Comparison of ENCODE assay signal across 10 mouse cellular contexts in genomic region chr1:65048781-65049180, GRCm38 (mm10). TPM values are rescaled to one million over a fixed set of nuclear protein-coding genes. Genes with fewer than 3 reads are reported as not detected.
DNase-seq lines count a peak whose midpoint lies in the region; ATAC-seq and TF ChIP-seq lines count a peak whose summit lies in the region.
"Had no signal": no experiment of that assay in that cellular context is flagged by ENCODE, and none has a peak within 500 bp of the region (broad histone marks: within the 10 kb centered on the region; RNA-seq: fewer than 3 reads in every experiment).

No protein-coding gene starts in this region.

- H3K4me2 ChIP-seq in hindbrain, postnatal 0 days (ENCODE audit: low read depth, low read length) = no peak overlapping the region
- no peak overlapping the region for H3K4me2 ChIP-seq in hindbrain, embryonic 13.5 days
- no peak overlapping the region for H3K4me2 ChIP-seq in hindbrain, embryonic 11.5 days (replicated peaks; ENCODE audit: low read depth, low read length)

- no peaks in the 10 kb centered on the region for H3K27me3 ChIP-seq in hindbrain, postnatal 0 days (ENCODE audit: insufficient read depth, low read length)
- H3K27me3 ChIP-seq in hindbrain, embryonic 13.5 days = peaks cover 9% of the 10 kb centered on the region; the same call in 1 of the 2 replicates
- H3K27me3 ChIP-seq in thymus, adult 2 months (ENCODE audit: control insufficient read depth, insufficient read depth, low read length) = no peaks in the 10 kb centered on the region
- no peaks in the 10 kb centered on the region for H3K27me3 ChIP-seq in hindbrain, embryonic 11.5 days (ENCODE audit: control insufficient read depth, insufficient read depth, low read length)

- H3K36me3 ChIP-seq in hindbrain, postnatal 0 days (ENCODE audit: insufficient read depth, low read length) = no peaks in the 10 kb centered on the region
- no peaks in the 10 kb centered on the region for H3K36me3 ChIP-seq in hindbrain, embryonic 13.5 days
- no peaks in the 10 kb centered on the region for H3K36me3 ChIP-seq in thymus, adult 2 months (ENCODE audit: control insufficient read depth, insufficient read depth, low read length)
- no peaks in the 10 kb centered on the region for H3K36me3 ChIP-seq in hindbrain, embryonic 11.5 days (ENCODE audit: control insufficient read depth, insufficient read depth, low read length)

- WGBS in hindbrain, postnatal 0 days = 51% methylated on average over 11 of the region's 12 CpGs
- 62% methylated on average over 12 of the region's 12 CpGs for WGBS in hindbrain, embryonic 13.5 days
- 76% methylated on average over 12 of the region's 12 CpGs for WGBS in thymus, adult 2 months
- 59% methylated on average over 12 of the region's 12 CpGs for WGBS in hindbrain, embryonic 11.5 days

- DNase-seq in hindbrain, postnatal 0 days (ENCODE audit: low spot score) = peak; percentile 53
- DNase-seq in brain, adult 2 months (ENCODE audit: low read depth, low spot score) = peak; percentile 31
- peak; percentile 37 for DNase-seq in kidney, adult 11 months
- peak; percentile 35 to 52 for DNase-seq in left cerebral cortex, postnatal 25 days (ENCODE audit: low spot score in 2 of 2)
- DNase-seq in thymus, adult 2 months = no peak
- DNase-seq in urinary bladder, adult 2 months (ENCODE audit: low spot score) = no peak
- DNase-seq in hindbrain, embryonic 11.5 days (ENCODE audit: low spot score) = no peak

- intact Hi-C loops in left cerebral cortex, postnatal 25 days (cut with DNase I) = no loop called here

- peak; percentile 62 for ATAC-seq in hindbrain, postnatal 0 days
- no peak for ATAC-seq in hindbrain, embryonic 13.5 days (ENCODE audit: low FRiP score)
- no peak for ATAC-seq in hindbrain, embryonic 11.5 days (ENCODE audit: low FRiP score)

- H3K4me3 ChIP-seq in hindbrain, postnatal 0 days (ENCODE audit: low read length) = no peak overlapping the region
- H3K4me3 ChIP-seq in hindbrain, embryonic 13.5 days = no peak overlapping the region
- H3K4me3 ChIP-seq in thymus, adult 2 months (ENCODE audit: control insufficient read depth, insufficient read depth, low read length) = no peak overlapping the region
- no peak overlapping the region for H3K4me3 ChIP-seq in hindbrain, embryonic 11.5 days (ENCODE audit: low read depth, low read length)

- no peak overlapping the region for H3K27ac ChIP-seq in hindbrain, postnatal 0 days
- no peak overlapping the region for H3K27ac ChIP-seq in hindbrain, embryonic 13.5 days
- no peak overlapping the region for H3K27ac ChIP-seq in thymus, adult 2 months (ENCODE audit: control insufficient read depth, insufficient read depth, low read length)
- no peak overlapping the region for H3K27ac ChIP-seq in hindbrain, embryonic 11.5 days (ENCODE audit: low read depth, low read length)

- TF ChIP-seq CTCF in hindbrain, postnatal 0 days (IDR thresholded peaks at IDR 0.05; ENCODE audit: low read depth) = no peak
- no peak for TF ChIP-seq CTCF in thymus, adult 2 months (IDR thresholded peaks at IDR 0.05; ENCODE audit: borderline replicate concordance, control insufficient read depth, extremely low read depth, insufficient read depth, low read length, poor library complexity)

- TF ChIP-seq POLR2A in thymus, adult 2 months (IDR thresholded peaks at IDR 0.05; ENCODE audit: control insufficient read depth, extremely low read depth, insufficient read depth, low read length, poor library complexity) = no peak

- no peaks in the 10 kb centered on the region for H3K9me3 ChIP-seq in hindbrain, postnatal 0 days (ENCODE audit: low read length)
- no peaks in the 10 kb centered on the region; the same call in 1 of the 2 replicates for H3K9me3 ChIP-seq in hindbrain, embryonic 13.5 days
- no peaks in the 10 kb centered on the region for H3K9me3 ChIP-seq in hindbrain, embryonic 11.5 days (ENCODE audit: control insufficient read depth, low read length)

- H3K9ac ChIP-seq in hindbrain, postnatal 0 days (replicated peaks; ENCODE audit: low read length) = no peak overlapping the region
- no peak overlapping the region for H3K9ac ChIP-seq in hindbrain, embryonic 13.5 days
- H3K9ac ChIP-seq in hindbrain, embryonic 11.5 days (ENCODE audit: low read depth, low read length) = no peak overlapping the region

- H3K4me1 ChIP-seq in hindbrain, postnatal 0 days (ENCODE audit: insufficient read depth, low read length) = no peaks in the 10 kb centered on the region
- H3K4me1 ChIP-seq in hindbrain, embryonic 13.5 days (replicated peaks) = no peaks in the 10 kb centered on the region
- H3K4me1 ChIP-seq in thymus, adult 2 months (replicated peaks; ENCODE audit: control insufficient read depth, insufficient read depth, low read length) = no peaks in the 10 kb centered on the region
- H3K4me1 ChIP-seq in hindbrain, embryonic 11.5 days (replicated peaks; ENCODE audit: control insufficient read depth, insufficient read depth, low read length) = no peaks in the 10 kb centered on the region; the same call in 1 of the 2 replicates

RNA-seq across cellular contexts. Expression of gene Cryge, which starts 2.2 kb away (rescaled TPM):
- 1.7 TPM in 1 of 2 replicates, not detected in the other for total RNA-seq in hindbrain, postnatal 0 days (2014; rRNA removed)
- polyA plus RNA-seq in hindbrain, postnatal 0 days (2015; fragmentation: Nextera tagmentation; extraction: Ambion mirVana) = not detected in 2 replicates
- polyA plus RNA-seq in hindbrain, embryonic 13.5 days (2015; fragmentation: Nextera tagmentation; extraction: Ambion mirVana) = not detected in 2 replicates
- not detected for total RNA-seq in left cerebral cortex, postnatal 25 days (2021)
- not detected in 2 replicates for polyA plus RNA-seq in thymus, adult 2 months (2012; rRNA removed)
- polyA plus RNA-seq in urinary bladder, adult 2 months (2012; rRNA removed) = not detected in 2 replicates
- polyA plus RNA-seq in hindbrain, embryonic 11.5 days (2014; fragmentation: Nextera tagmentation; extraction: Ambion mirVana) = 0.33 TPM in 1 of 2 replicates, not detected in the other
- total RNA-seq: heart, adult 18-20 months had no signal
- polyA plus RNA-seq: small intestine, adult 2 months had no signal

RNA-seq across cellular contexts. Expression of gene Crygd, which starts 14.5 kb away (rescaled TPM):
- not detected in 2 replicates for total RNA-seq in hindbrain, postnatal 0 days (2014; rRNA removed)
- polyA plus RNA-seq in hindbrain, postnatal 0 days (2015; fragmentation: Nextera tagmentation; extraction: Ambion mirVana) = not detected in 2 replicates
- polyA plus RNA-seq in hindbrain, embryonic 13.5 days (2015; fragmentation: Nextera tagmentation; extraction: Ambion mirVana) = not detected in 2 replicates
- total RNA-seq in left cerebral cortex, postnatal 25 days (2021) = not detected
- polyA plus RNA-seq in thymus, adult 2 months (2012; rRNA removed) = not detected in 2 replicates
- polyA plus RNA-seq in urinary bladder, adult 2 months (2012; rRNA removed) = not detected in 2 replicates
- polyA plus RNA-seq in hindbrain, embryonic 11.5 days (2014; fragmentation: Nextera tagmentation; extraction: Ambion mirVana) = not detected in 2 replicates
- total RNA-seq: heart, adult 18-20 months had no signal
- polyA plus RNA-seq: small intestine, adult 2 months had no signal

RNA-seq across cellular contexts. Expression of gene Akr1cl, which starts 16.2 kb away (rescaled TPM):
- total RNA-seq in hindbrain, postnatal 0 days (2014; rRNA removed) = not detected in 2 replicates
- polyA plus RNA-seq in hindbrain, postnatal 0 days (2015; fragmentation: Nextera tagmentation; extraction: Ambion mirVana) = 0.10 and 0.13 TPM in 2 replicates
- polyA plus RNA-seq in hindbrain, embryonic 13.5 days (2015; fragmentation: Nextera tagmentation; extraction: Ambion mirVana) = not detected in 2 replicates
- total RNA-seq in left cerebral cortex, postnatal 25 days (2021) = not detected
- polyA plus RNA-seq in thymus, adult 2 months (2012; rRNA removed) = 0.15 and 0.20 TPM in 2 replicates
- not detected in 2 replicates for polyA plus RNA-seq in urinary bladder, adult 2 months (2012; rRNA removed)
- 0.36 and 0.68 TPM in 2 replicates for polyA plus RNA-seq in hindbrain, embryonic 11.5 days (2014; fragmentation: Nextera tagmentation; extraction: Ambion mirVana)

RNA-seq across cellular contexts. Expression of gene Crygc, which starts 24.7 kb away (rescaled TPM):
- total RNA-seq in hindbrain, postnatal 0 days (2014; rRNA removed) = not detected in 2 replicates
- polyA plus RNA-seq in hindbrain, postnatal 0 days (2015; fragmentation: Nextera tagmentation; extraction: Ambion mirVana) = not detected in 2 replicates
- not detected in 2 replicates for polyA plus RNA-seq in hindbrain, embryonic 13.5 days (2015; fragmentation: Nextera tagmentation; extraction: Ambion mirVana)
- not detected for total RNA-seq in left cerebral cortex, postnatal 25 days (2021)
- polyA plus RNA-seq in thymus, adult 2 months (2012; rRNA removed) = 0.26 and 0.32 TPM in 2 replicates
- polyA plus RNA-seq in urinary bladder, adult 2 months (2012; rRNA removed) = not detected in 2 replicates
- not detected in 2 replicates for polyA plus RNA-seq in hindbrain, embryonic 11.5 days (2014; fragmentation: Nextera tagmentation; extraction: Ambion mirVana)
- total RNA-seq: heart, adult 18-20 months had no signal
- polyA plus RNA-seq: small intestine, adult 2 months had no signal

RNA-seq across cellular contexts. Expression of gene Crygb, which starts 33.3 kb away (rescaled TPM):
- not detected in 2 replicates for total RNA-seq in hindbrain, postnatal 0 days (2014; rRNA removed)
- polyA plus RNA-seq in hindbrain, postnatal 0 days (2015; fragmentation: Nextera tagmentation; extraction: Ambion mirVana) = 0.40 TPM in 1 of 2 replicates, not detected in the other
- polyA plus RNA-seq in hindbrain, embryonic 13.5 days (2015; fragmentation: Nextera tagmentation; extraction: Ambion mirVana) = 0.34 TPM in 1 of 2 replicates, not detected in the other
- not detected for total RNA-seq in left cerebral cortex, postnatal 25 days (2021)
- polyA plus RNA-seq in thymus, adult 2 months (2012; rRNA removed) = not detected in 2 replicates
- not detected in 2 replicates for polyA plus RNA-seq in urinary bladder, adult 2 months (2012; rRNA removed)
- polyA plus RNA-seq in hindbrain, embryonic 11.5 days (2014; fragmentation: Nextera tagmentation; extraction: Ambion mirVana) = not detected in 2 replicates
- total RNA-seq: heart, adult 18-20 months had no signal
- polyA plus RNA-seq: small intestine, adult 2 months had no signal

Comparison
In these comparisons a context has a peak if more than half of its experiments do, and no peak if none do; other contexts are left out.
1. DNase-seq: peak in hindbrain, postnatal 0 days (single experiment), brain, adult 2 months (single experiment), kidney, adult 11 months (single experiment) and left cerebral cortex, postnatal 25 days (2 of 2); none in thymus, adult 2 months (single experiment), urinary bladder, adult 2 months (single experiment) and hindbrain, embryonic 11.5 days (single experiment).